Mouse (Mus musculus) kidney, adult 11 months (tissue): Measurements from ENCODE around the gene Uggt2.

Experiments
- DNase-seq: peaks from one replicate; pipeline ENCODE4 v3.0.0; 2022

Gene Uggt2

DNA sequence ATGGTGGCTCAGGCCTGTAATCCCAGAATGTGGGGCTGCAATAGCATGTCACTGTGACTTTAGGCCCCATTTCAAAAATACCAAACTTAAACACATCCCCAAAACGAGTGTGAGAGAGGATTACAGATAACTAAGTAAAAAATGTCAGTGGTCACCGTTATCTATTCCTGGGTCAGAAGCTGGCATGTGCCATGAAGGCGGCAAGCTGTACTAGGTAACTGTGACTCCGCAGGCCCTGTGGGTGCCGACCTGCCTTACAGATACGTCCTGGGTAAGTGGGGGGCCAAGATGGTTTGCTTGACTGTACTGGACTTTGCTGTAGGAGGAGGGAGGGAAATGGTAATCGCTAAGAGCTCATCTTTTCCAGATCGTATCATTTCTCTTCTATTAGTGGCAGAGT is 118.3 kb downstream of the Uggt2 start:
- DNase-seq: no peak

GRCm38 (mm10) chr14:118980358-118980757 is 118.9 kb downstream of the Uggt2 start:
- DNase-seq: peak; percentile 17

DNA sequence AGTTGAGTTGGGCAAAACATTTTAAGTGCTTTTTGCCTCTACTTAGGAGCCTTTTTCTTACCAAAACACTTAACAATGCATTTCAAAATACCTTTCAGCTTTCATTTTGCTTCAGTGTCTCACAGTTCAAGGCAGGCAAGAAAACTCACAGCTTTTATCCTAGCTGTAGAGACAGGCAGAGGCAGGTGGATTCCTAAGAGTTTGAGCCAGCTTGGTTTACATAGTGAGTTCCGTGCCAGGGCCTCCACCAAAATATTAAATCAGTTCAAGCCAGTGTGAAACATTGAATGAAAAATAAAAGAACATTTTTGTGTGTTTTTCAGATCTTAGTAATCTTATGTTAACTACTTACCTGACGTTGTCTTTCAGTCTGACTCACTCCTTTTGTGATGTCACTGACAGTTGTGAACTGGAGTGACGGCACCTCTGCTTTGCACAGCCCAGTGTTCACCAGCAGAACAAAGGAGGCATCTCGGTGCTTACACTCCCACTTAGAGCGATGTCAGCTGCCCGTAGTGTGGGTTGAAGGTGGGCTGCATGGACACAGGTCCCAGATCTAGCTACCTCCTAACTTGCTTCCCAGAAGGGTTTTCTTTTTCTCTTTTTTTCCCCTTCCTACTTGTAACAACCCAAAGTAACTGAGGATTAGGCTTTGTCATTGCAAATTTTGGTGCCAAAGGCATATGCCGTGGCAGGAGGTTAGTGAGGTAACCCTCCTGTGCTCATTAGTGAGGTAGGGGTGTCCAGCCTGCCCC is 119.5 kb downstream of the Uggt2 start:
- no peak for DNase-seq

GRCm38 (mm10) chr14:118977136-118977816 is 122.0 kb downstream of the Uggt2 start:
- no peak for DNase-seq

DNA sequence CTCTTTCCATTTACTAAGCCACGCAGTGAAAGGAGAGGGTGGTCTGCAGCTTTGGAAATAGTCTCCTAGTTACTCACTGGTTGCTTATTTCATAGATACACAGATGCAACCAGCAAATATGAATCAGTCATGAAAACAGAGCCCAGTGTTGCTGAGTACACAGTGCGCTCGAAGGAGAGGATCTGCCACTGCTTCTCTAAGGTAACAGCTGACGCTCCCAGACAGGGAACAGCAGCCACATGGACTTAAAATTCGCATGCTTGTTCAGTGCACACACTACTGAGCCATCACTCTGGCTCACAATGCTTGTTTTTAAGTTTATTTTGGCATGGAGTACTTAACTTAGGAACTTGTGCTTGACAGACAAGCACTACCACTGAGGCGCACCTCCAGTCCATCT is 127.0 kb downstream of the Uggt2 start:
- DNase-seq: no peak

- DNase-seq: no peak
These were observed 131.6 kb downstream of the Uggt2 start for GRCm38 (mm10) chr14:118967646-118968045.

DNA sequence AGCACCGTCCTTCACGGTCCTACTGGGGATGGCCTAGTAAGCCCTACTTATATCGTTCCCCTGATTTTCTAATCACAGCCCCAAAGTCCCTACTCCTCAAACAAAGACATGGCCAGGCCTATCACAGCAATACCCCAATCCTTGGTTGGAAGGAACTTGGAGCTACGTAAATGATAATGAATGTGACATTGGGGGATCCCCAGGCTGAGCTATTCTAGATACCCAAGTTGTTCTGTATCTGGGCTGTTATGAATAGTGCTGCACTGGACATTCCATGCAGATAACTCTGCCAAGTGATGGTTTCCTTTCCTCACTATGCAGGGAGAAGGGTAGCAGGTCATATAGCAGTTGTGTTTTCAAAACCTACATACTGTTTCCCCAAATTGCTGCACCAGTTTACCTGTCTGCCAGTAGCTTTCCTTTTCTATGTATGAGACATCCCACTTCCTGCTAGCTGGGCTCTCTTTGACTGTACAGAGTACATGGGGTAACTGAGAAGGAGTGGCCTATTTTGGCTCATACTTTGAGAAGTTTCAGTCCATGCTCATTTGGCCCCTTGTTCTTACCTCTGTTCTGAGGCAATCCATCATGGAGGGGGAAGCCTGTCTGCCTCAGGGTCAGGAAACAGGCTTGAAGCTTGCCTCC is 133.8 kb downstream of the Uggt2 start:
- no peak for DNase-seq

GRCm38 (mm10) chr14:118958010-118958409 is 141.2 kb downstream of the Uggt2 start:
- DNase-seq: no peak

- no peak for DNase-seq
These were observed 147.2 kb downstream of the Uggt2 start for GRCm38 (mm10) chr14:118951912-118952583.

- DNase-seq: no peak
These were observed 150.4 kb downstream of the Uggt2 start for GRCm38 (mm10) chr14:118948841-118949240.

- no peak for DNase-seq
These were observed 154.5 kb downstream of the Uggt2 start for GRCm38 (mm10) chr14:118944702-118945101.

GRCm38 (mm10) chr14:118942076-118942475 is 157.2 kb downstream of the Uggt2 start:
- no peak for DNase-seq

- DNase-seq: no peak
These were observed 158.3 kb downstream of the Uggt2 start for GRCm38 (mm10) chr14:118940796-118941495.

- DNase-seq: peak; percentile 20
These were observed 160.7 kb downstream of the Uggt2 start for GRCm38 (mm10) chr14:118938551-118938950.

GRCm38 (mm10) chr14:118937533-118938492 is 161.4 kb downstream of the Uggt2 start, which contains the start of gene Dnajc3:
TSS of gene Dnajc3 (plus strand) at chr14:118937976.
- peak; percentile 100 for DNase-seq

- no peak for DNase-seq
These were observed 162.3 kb downstream of the Uggt2 start for GRCm38 (mm10) chr14:118936952-118937351.

DNA sequence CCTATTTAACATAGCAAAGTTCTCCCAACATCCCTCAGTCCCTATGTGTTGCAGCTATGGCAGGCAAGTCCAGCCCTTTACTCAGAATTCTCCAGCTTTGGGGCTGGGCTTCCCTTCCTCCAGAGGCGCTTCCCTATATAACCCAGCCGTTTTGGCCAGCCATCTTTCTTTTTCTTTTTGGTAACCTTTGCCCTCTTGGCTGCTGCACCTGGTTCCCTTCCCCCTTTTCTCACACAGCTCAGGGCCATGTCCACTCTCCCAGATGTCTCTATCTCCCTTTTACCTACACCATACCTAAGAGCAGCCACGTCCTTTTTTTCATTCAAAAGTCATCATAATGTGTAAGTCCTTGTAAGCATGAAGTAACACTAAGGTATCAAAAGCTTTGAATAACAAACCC is 163.0 kb downstream of the Uggt2 start:
- DNase-seq: no peak
